Mouse (Mus musculus): ENCODE measurements at regions not wholly inside any gene's neighbourhood (a gene's known extent, or its start where the extent isn't known, plus 50 kb on each side); places are given as distances from the start of the nearest gene placed in this dataset.
"Not testable (repeated sequence)": the region's sequence is repeated elsewhere in the genome, so short reads cannot be mapped to it uniquely, and the experiment has no call there.

DNA sequence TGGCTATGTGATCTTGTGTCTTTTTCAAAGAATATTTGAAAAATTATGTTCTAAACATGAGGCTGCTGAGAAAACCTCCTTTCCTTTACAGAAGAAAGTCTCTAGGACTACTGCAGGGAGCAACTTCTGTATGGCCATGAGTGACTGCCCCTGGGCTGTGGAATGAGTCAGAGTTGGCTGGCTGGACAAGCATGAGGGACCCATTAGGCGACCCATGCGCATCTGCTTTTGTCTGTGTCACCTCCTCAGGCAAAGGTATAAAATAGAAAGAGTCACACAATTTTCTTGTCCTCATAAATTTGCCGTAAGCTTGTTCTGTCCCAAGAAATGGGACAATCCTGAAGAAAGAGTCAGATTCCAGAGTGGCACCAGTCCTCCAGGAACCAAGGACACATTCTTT is 220.1 kb upstream of the Irx1 start:
- no peak for DNase-seq (ENCODE audit: extremely low spot score in 1 of 2, low spot score in 1 of 2)

DNA sequence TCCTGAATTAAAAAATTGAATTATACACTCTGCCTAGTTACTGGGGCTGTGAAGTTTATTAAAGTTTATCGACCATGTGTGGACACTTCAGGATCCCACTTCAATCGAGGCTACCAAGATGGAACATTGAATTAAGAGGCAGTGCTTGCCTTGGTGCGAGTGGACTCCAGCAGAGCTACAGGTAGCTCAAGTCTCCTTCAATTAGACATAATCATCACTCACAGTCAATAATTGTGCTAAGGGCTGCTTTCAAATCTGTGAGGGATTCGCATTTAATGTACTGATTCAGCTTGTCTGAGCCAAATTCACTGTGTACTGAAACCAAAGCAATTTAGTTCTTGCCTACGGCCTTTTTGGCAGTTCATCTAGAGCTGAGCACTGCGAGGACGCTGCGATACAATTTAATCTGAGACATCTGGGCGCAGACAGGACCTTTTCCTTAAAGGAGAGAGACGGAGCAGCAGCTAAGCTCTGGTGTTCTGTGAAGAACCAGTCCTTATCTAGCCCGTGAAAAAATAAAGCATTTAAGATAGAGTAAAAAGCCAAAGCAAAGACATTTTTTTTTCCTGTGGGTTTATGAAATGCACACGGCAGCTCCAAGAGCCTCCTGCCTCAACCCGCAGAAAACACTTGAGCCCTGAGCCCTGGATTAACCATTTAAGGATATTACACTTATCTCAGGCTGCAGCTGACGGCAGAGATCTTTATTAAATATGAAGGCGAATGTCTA is 220.8 kb upstream of the Irx1 start:
- no peak for DNase-seq (ENCODE audit: extremely low spot score in 1 of 2, low spot score in 1 of 2)

DNA sequence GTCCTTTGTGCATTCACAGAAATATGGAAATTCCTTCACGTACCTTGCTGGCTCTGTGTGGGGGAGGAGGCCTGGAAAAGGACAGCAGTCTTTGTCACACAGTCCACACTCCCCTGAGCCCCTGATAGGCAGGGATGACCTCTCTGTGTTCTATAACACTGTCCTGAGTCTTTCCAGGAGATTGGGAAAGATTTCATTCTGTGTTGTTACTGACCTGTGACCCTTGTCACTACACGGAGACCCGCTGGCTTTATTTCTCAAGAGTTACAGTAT is 221.3 kb upstream of the Irx1 start:
- DNase-seq (ENCODE audit: extremely low spot score in 1 of 2, low spot score in 1 of 2): no peak

DNA sequence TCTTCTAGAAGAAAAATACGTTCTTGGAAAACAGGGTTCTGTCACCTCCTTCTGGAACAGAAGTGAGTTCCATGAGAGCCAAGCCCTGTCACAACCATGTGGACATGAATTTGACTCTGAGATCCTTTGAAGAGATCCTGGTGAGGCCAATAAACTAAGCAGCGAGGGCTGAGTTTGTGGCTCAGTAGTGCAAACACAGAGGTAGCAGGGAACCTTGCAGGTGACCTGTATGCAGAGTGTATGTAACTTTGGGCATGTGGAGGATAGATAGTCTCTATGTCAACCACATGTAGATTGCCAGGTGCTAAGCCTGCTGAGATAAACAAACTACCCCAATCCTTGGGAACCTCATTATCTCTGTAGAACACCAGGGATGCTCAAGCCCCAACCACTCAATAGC is 232.4 kb upstream of the Irx1 start:
- DNase-seq (ENCODE audit: extremely low spot score in 1 of 2, low spot score in 1 of 2): no peak

DNA sequence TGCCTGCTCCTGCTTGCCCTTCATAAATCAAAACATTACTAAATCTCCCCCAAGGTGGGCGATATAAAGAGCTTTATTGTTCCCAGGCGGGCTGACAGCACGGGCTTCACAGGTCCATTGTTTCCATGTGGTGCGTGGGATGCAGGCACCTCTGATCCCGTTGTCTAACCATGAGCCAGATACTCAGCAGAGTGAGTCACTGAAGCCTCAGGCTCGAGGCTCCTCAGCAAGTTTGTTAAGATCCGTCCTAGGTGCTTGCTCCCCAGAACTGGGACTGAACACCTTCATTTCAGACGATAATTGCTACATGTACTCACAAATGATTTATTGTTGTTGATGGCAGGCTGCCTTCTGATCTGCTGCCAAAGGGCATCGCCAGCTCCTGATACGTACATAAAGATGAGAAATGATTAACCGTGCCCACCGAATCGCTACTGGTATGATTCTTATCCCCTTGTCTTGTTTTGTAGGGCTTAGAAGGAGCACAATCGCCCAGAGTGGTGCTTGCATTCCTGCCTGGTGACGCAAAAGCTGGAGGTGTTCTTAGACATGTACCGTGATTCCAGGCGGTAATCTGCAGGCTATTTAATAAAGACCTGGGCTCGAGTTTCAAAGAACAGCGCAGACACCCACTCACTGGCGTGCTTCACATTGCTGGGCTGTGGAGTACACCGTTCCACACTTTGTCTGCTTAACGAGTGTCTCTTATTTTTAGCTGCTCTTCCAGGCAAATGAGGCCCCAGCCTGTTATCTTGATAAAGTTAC is 235.0 kb upstream of the Irx1 start:
- no peak for DNase-seq (ENCODE audit: extremely low spot score in 1 of 2, low spot score in 1 of 2)

DNA sequence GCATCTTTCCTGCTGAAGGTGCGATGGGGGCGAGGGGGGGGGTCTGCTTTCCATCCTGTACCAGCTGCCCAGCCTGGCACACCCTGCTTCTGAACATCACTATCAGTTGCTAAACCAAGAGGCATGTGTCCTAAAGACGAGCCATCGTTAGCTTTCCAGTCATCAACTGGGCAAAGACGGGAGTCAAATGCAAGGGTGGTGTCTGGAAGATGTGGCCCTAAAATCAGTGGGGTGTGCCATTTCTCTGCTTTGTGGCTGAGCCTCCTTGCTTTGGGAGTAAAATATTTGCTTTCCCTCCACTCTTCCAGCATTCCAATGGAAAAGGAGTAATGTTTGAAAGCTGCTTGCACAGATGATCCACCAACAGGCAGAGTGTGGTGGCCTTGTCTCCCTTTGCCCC is 246.0 kb upstream of the Irx1 start:
- no peak for DNase-seq (ENCODE audit: extremely low spot score in 1 of 2, low spot score in 1 of 2)

DNA sequence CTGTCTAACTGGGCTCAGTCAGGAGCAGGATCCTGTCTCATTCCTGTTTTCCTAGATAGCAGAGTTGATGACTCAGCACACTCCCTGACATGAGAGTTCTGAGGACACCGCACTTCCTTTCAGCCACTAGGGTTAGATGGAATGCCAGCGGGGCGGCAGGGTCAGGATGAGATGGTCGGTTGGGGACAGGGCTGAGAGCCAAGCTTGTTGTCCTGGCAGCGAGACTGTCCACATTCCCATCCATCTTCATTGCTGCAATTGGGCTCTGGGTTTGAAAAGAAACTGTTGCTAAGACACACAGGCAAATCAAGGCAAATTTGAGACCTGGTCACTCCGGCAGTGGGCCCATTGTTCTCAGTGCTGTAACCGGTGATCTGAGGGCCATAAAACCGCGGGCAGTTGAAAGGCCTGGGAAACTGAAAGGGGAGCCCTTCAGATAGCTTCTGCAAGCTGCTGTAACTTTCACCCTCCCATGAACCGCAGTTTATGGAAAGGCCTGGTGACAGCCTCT is 246.5 kb upstream of the Irx1 start:
- no peak for DNase-seq (ENCODE audit: extremely low spot score in 1 of 2, low spot score in 1 of 2)

DNA sequence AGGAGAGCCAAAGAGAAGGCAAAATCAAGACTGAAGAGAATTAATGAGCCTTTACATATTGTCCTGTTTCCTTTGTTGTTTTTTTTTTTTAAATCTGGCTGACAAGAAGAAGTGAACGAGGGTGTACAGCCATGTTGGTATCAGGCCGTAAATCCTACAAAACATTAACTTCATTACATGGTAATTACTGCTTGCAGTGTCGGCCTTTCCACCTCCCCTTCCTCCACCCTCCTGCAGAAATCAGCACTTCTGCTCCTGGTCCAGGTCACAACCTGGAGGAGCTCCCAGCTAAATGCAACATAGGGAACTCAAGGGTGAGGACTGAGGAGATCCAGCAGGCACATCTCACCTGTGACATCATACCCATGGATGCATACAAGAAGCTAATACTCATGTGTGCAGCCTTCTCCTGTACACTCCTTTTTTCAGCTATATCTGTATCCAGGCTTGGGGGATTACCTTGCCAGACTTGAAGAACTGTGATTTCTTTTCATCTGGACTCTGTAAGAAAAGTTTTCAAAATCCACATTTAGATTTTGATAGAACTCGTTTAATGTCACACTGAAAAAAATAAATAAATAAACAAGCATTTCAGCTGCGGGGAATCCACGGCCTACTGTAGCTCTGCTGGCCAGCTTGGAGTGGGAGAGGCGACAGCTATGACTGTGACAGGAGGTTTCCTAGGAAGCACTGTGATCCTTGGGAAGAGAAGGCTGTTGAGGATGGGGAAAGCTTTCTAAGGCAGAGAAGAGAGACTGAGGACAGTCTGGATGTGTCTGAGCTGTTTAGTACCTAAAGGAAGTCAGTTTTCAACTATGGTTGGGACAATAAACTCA is 247.2 kb upstream of the Irx1 start:
- no peak for DNase-seq (ENCODE audit: extremely low spot score in 1 of 2, low spot score in 1 of 2)

DNA sequence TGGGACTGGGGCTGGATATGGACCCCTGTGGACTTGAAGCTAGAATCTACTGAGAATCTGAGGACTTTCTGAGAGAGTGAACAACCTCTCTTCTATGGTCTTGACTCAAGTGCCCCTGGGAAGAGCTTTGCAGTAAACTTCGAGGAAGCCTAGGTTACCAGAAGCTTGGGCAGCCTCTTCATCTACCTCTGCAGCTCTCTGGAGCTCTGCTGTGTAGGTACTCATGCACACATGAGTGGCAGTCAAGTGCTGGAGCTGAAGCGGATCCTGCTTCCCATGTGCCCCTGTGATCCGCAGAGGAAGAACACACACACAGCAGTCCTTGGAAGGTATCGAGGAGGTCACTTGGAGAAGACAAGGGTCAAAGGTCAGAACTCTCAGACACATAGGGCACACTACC is 248.2 kb upstream of the Irx1 start:
- no peak for DNase-seq (ENCODE audit: extremely low spot score in 1 of 2, low spot score in 1 of 2)

DNA sequence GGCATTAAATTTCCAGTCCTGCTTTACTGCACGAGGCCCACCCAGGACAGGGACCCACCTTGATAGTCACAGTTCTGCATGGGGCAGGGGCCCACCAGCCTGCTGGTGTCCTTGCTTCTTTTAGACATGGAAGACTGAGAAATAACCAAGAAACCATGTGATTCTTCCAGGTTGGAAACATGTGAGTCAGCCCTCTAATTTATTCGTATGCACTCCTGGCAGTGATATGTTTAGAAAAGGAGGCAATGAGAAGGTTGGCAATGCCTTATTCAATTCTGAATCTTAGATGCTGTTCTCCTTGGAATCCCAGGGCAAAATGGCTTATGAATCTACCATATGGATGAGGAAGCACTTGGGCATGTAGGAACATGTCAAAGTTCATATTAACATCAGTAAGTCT is 249.2 kb upstream of the Irx1 start:
- DNase-seq (ENCODE audit: extremely low spot score in 1 of 2, low spot score in 1 of 2): no peak

DNA sequence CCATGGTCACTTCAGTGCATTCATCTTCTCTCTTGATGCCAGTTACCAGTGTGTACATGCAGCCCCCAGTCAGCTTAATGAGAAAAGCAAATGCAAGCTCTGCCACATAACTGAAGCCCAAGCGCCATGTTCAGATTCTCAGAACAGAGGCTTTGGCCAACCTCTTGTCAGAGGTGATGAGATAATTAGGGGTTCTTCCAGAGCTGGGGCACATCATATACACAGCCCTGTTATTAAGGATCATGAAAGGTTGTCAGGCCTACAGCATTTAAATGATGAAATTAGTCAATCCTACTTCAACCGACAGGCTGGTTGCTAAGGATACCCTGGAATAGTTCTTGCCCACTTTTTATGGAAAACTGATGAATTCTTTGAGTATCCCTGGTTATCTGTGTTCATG is 255.8 kb upstream of the Irx1 start:
- DNase-seq (ENCODE audit: extremely low spot score in 1 of 2, low spot score in 1 of 2): no peak

DNA sequence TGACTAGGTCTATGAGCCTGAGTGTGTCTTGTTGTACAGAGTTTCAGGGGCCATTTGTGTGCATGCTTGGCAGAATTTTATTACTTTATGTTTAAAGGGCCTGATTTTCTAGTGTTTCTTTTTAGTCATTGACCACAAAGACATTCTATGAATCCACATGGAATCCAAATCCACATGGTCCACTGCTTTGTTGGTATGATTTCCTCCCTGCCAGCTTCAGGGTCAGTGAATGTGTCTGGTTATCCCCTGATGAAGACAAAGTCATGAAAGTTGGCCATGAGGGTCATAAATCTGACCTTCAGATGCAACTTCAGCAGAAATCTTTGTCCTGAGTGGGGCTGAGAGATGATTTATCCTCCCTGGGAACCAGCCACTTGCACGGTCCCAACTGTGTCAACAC is 263.6 kb upstream of the Irx1 start:
- no peak for DNase-seq (ENCODE audit: extremely low spot score in 1 of 2, low spot score in 1 of 2)

DNA sequence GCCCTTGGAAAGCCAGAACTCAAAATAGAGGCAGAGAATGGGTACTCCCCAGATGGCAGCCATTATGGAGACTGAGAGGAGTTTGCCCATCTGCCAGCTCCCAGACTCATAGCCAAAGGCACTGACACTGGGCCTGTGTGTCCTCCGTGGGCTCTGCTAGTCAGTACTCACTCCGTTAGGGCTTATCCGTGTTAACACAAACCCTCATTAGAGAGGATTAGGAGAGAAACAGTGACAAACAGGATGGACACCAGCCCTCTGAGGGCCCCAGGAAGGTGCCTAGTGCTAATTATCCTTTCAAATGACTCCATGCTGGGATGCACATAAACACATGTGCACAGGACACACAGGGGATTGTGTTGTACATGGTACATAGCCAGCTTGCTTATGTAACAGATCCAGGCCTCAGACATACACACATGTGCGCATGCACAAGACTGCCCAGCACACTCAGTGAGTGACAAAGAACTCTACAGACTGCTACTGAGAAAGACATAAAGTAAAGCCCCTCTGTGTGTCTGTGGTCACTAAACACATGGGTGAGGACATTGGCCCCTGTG is 267.6 kb upstream of the Irx1 start:
- DNase-seq (ENCODE audit: extremely low spot score in 1 of 2, low spot score in 1 of 2): no peak

DNA sequence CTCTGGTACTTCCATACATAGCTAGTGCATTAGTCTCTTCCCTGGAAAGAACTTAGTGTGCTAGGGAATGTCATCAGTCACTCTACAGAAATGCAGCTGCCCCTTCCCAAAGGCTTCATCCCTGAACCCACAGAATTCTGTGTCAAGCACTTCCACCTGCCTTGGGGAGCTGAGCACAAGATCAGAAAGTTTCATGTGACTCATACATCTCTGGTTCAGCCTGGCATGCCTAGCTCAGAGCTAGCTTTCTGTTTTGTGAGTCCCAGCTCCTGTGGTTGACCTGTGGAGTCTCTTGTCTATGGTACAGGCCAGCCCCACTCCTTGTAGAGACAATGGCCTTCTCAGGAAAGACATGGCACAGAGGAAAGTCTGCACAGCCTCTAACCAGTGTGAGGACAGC is 268.6 kb upstream of the Irx1 start:
- no peak for DNase-seq (ENCODE audit: extremely low spot score in 1 of 2, low spot score in 1 of 2)

DNA sequence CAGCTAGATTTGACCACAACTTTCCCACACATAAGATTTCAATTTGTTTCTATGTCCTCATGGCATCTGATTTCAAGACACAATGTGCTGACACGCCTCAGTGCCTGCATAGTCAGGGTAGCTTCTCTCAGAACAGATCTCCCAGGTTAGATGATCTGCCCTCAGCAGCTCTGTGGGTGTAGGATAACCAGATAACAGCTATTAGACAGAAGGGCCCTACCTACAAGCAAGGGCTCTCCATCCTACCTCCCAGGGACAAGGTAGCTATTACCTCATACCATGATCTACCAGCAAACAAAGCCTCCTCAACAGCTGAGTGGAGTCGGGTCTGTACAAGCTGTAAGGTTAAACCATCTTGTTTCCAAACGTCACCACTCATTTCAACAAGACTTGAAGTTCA is 278.4 kb upstream of the Irx1 start:
- DNase-seq (ENCODE audit: extremely low spot score in 1 of 2, low spot score in 1 of 2): no peak

DNA sequence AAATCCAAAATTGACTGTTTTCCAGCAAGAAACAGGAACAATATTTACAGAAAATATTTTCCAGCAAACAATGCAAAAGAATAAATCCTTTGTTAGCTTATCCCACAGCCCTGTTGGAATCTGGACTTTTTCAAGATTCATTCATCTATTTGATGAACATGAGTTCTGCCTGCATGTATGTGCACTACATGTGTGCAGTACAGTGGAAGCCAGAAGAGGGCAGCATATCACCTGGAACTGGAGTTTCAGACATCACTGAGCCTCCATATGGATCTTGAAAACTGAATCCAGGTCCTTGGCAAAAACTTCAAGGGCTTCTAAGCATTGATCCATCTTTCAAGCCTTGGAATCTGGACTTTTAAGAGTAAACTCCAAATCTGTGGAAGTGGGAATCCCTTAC is 286.9 kb upstream of the Irx1 start:
- no peak for DNase-seq (ENCODE audit: extremely low spot score in 1 of 2, low spot score in 1 of 2)

DNA sequence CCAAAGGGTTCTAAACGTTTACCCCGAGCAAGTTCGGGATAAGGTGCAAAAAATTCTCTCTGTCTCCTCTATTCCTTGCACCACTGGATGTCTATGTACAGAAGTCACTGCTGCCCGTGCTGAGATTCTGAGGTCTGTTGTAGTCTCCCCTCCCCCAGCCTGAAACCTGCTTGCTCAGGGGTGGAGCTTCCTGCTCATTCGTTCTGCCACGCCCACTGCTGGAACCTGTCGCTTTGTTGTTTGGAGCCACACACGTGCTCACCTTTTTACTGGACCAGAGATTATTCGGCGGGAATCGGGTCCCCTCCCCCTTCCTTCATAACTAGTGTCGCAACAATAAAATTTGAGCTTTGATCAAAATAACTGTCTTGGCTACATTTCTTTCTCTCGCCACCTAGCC is 289.7 kb upstream of the Irx1 start:
- DNase-seq (ENCODE audit: extremely low spot score in 1 of 2, low spot score in 1 of 2): not testable (repeated sequence)

DNA sequence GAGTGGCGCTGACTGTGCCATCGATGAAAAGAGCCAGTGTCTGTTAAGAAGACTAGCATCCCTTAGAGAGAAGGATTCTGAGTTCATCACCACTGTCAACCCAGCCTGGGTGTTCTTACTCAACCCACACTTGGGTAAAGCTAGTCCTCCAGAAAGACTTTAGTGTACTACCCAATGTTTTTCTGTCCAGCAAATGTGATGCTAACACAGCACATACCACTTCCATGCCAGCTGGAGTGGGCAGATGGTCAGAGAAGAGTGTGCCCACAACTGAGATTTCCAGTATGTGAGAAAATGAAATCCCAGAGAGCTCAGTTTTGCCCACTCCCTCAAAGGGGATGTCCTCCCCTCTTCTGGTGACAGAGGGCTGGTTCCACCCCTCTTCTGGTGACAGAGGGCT is 295.3 kb upstream of the Irx1 start:
- no peak for DNase-seq (ENCODE audit: extremely low spot score in 1 of 2, low spot score in 1 of 2)

DNA sequence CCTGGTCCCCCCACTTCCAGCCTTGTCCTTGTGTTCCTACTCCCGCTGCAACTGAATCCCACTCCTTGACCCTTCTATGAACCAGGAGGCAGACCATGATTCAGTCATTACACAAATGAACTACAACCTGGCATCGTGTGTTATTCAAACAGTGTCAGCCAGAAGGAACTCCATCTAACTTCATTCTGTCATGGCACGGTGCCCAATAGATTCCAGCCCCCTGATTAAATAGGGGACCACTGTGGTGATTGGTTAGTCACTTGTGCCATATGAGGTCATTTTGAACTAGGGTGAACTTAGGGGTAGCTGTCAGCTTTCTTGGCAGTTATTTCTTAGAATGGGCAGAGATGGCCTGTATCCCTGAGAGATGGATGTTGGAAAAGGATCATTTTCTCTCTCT is 300.9 kb upstream of the Irx1 start:
- DNase-seq (ENCODE audit: extremely low spot score in 1 of 2, low spot score in 1 of 2): no peak

DNA sequence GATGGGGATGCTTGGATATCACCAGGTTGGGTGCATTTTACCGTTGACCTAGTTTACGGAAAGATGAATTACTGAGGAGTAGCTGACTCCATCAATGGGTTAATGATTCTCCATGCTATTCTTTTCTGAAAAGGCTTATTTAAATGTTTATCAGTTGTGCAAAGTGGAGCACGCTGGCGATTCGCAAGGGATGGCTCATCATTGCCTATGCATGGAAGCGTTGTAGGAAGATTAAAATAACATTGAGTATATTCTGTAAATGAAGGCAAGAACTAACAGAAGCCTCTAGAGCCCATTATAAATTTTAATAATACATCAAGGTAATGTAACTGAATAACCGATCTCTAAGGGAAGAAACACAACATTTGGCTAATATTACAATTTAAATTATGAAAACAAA is 301.6 kb upstream of the Irx1 start:
- no peak for DNase-seq (ENCODE audit: extremely low spot score in 1 of 2, low spot score in 1 of 2)

DNA sequence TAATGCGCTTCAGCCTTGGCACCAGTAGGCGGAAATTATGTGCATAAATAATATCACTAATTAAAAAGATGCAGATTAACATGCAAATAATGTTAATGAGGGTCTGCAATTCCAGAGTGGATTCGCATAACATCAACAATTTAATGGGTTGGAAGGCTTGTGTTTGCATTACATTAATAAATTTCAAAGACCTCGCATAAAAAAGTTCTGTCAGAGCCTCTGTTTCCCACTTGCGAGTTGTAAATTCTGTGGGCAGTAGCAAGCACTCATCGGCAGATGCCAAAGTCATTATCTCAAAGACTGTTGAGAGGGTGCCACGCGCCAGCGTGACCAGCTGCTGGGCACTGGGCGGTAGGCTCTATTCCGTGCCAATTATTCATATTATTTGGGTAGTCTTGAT is 302.1 kb upstream of the Irx1 start:
- DNase-seq (ENCODE audit: extremely low spot score in 1 of 2, low spot score in 1 of 2): no peak

Data from layer of hippocampus, postnatal 25 days (tissue).